Mouse (Mus musculus) cerebellum, postnatal 36 days (tissue): ENCODE results near the gene Itgb2l.
"Not testable (repeated sequence)": the region's sequence is repeated elsewhere in the genome, so short reads cannot be mapped to it uniquely, and the experiment has no call there.

Experiments
- DNase-seq, 2 experiments: peaks; one replicate each; pipeline ENCODE4 v3.0.0; 2021 to 2022; ENCODE audit warnings: mixed read lengths in 2 of 2

The Itgb2l gene

DNA sequence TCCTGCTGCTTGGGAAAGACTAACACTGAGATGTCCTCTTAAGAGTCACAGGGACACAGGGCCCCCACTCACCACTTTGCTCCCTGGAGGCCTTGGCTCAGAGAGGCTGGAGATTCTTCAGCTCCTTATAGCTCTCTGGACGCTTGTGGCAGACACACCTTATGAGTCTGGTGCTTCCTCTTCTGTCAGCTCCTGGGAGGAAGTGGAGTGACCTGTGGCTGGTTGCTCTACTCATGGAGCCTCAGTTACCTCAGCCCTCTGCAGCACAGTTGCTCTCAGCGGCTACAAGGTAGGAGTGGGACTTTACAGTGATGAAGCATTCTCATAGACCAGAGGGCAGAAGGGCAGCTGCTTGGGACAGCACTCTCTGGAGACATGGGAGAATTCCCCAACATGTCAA lies at the start of gene Itgb2l:
Itgb2l (minus strand) TSS at position 152 of the 400 bp plus-strand sequence.
- DNase-seq, result no peak

DNA sequence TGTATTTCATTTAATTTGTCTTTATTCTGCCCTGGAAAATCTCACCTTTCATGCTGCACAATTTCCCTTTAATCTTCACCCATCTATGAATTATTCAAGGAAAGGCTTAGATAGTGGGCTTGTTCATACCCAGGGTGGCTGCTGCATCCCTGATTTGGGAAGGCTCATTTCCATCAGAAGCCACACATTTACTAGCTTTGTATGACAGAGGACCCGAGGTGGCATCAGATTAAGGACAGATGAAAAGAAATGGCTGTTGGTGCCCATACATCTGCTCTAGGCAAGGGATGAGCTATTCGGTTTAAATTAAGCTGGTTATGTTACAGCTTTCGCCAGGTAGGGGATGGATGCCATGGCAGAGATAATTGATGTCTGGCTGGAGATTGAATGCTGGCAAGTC lies 48.1 kb upstream of the Itgb2l start:
- no peak for DNase-seq

DNA sequence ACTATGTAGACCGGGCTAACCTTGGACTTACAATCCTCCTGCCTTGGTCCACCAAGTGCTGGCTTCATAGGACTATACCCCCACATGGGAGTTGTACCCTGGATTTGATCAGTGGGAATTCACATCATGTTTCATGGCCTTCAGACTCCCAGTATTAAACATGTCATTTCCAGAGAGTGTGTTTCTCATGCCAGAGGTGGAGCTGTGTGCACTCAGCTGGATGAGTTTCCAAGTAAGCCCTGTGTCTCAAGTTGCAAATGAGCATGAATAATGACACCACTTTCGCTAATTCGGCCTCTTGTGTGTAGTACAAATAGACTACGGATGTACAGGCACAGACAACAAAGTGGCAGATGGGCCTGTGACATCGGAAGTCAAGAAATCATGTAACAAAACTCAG lies 44.6 kb upstream of the Itgb2l start:
- no peak for DNase-seq

DNA sequence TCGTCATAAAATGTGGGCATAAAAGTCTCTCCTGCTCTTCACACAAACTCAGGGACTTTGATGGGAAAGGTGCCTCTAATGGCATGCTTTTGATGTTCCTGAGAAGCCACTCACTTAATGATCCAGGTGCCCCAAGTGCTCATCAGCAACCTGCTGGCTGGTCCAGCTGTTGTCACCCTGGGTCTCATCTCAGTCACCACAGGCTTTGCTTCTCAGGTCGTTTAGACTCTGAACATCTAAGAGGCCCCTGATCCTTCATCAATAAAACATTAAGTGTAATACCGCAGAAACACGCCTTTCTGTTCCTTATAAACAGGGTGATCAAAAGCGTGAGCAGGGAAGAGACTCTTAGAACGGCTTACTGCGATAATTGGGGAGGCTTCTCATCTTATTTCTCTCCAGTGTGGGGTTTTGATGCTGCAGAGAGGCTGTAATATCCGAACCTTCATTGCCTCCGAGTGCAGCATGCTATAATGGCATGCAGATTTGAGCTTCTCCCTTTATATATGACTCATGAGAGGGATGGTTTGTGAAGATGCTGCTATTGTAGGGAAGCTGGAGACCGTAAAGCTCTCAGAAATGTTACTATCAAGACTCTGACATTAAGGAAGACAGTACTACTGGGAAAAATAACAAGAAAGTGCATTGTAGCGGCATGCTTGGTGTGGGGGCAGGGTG lies 43.7 kb upstream of the Itgb2l start:
- no peak for DNase-seq

DNA sequence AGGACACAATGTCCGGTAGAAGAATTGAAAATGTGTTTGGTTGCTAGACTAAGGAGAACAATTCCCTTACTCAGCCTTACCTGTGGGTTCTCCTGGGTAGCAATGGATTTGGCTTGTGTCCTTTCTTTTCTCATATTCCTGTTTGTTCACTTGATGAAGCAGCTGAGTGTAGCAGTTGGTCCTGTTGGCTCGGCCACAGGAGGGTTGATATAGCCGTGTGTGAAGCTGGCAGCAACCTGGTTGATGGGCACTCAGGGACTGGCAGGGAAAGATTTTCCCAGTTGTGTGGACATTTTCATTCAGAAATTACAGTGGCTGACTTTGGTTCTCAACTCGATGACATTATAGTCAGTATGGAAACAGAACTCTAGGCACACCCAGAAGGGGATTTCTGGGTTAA lies 38.4 kb upstream of the Itgb2l start:
- DNase-seq, result peak; percentile 13 to 19

DNA sequence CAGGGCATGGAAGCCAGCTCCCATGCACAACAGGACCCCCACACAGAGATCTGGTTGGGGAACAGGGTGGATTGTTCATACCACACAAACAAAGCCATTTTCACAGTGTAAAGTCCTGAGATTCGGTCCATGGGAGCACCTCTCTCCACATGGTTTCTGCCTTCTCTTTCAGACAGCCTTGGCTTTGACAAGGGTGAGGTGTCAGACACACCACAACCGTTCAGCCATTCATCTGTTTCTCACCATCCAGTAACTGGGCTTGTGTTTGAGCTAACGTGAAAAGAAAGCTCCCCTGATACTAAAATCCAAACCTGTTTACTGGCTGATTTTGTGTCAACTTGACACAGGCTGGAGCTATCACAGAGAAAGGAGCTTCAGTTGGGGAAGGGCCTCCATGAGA lies 30.8 kb upstream of the Itgb2l start:
- no peak for DNase-seq

DNA sequence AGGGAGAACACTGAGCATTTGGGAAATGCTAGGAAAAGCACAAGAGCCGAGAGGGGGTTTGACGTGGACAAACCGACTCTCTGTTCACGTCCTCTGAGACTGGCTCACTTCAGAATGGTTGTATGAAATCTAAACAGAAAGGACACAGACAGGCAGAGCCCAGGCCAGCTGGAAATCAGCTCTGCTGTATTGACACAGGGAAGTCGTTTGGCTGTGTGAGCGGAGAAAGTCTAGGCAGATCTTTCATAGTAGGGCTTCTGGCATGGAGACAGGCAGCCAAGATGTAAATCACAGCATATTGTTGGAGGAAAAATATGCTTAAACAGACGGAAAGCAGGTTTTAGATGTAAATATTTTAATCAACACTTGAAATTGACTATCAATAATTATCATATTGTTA lies 29.4 kb upstream of the Itgb2l start:
- no peak for DNase-seq

DNA sequence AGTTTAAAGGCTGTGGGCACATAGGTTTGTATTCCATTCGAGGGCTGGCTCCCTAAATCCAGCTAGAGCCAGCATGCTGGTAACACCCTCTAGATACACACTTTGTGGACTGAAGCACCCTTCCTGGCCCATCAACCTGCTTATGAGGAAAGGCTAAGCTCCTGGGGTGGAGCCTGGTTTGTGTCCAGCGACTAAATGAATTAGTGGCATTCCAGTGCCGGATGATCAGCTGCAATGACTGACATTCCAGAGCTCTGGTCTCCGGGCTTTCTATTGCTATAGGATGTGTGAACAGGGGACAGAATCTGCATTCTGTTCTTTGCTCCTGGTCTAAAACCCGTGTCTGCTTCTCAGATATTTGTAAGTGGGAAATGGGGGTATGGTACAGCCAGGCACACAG lies 28.9 kb upstream of the Itgb2l start:
- no peak for DNase-seq

DNA sequence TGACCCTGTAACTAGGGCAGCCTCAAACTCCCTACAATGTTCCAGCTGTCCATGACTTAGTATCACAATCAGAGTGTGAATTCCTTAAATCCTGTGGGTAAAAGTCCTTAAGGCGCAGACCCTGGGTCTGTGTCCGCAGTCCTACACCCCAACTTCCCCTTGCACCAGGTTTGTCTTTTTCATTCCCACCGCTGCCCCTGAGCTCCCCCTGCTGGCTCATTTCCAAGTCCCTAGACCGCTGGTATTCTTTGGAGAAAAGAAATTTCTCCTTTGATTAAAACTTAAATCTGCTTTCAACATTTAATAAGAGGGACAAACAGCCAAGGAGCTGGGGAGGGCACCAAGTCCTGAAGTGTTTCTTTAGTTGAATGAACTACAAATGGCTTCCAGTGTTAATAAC lies 26.2 kb upstream of the Itgb2l start:
- no peak for DNase-seq

DNA sequence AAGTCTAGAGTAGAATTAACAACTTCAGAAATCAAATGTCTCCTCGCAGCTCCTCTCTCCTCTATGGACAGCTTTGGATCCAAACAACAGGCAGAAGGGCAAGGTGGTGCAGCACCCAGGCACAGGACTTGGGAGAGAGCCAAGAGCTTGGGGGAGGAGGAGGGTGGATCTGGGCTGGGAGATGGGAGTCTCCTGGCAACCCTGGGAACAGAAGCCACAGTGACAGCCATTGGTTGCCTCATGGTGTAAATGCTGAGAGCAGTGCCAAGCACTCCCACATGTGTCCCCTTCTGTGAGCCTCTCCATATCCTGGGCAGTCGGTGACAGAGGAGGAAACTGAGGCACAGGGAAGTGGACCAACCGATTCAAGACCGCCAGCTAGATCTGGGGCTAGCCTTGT lies 25.3 kb upstream of the Itgb2l start:
- peak; percentile 13 to 20 for DNase-seq

DNA sequence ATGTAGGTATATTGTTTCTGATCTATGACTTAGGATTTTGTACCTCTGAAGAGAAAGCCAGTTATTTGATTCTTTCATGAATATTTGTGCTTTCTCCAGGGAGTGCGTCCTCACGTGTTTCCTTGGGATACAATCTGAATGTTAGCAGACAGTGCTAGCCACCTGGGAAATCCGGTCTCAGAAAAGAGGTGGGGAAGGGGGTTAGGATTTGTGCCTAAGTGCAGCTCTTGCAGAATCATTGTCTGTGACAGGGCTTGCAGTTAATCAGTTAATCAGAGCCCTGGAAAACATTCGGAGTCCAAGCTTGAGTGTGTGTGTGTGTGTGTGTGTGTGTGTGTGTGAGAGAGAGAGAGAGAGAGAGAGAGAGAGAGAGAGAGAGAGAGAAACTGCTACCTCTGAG lies 24.6 kb upstream of the Itgb2l start:
- DNase-seq, result no peak

DNA sequence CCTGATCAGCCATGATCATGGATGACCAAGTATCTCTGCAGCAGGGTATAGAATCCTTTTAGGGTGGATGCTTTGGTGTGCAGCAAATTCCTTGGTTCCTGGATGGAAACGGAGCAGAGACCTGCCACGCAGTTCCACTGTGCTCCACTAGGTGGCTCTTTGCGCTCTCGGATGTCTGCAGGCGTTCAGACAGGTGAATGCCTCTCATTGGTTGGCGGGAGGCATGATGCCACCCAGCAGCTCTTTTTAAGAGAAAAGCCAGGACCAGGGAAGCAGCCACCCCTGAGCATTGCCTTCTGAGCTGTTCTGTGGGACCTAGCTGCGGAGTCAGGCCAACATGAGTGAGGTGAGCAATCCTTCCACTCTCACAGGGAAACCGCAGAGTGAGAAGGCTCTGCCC lies 24.0 kb upstream of the Itgb2l start, which contains the start of gene Pcp4:
Pcp4 (plus strand) TSS at position 162 of the 400 bp plus-strand sequence.
- DNase-seq, result peak; percentile 89 to 92

DNA sequence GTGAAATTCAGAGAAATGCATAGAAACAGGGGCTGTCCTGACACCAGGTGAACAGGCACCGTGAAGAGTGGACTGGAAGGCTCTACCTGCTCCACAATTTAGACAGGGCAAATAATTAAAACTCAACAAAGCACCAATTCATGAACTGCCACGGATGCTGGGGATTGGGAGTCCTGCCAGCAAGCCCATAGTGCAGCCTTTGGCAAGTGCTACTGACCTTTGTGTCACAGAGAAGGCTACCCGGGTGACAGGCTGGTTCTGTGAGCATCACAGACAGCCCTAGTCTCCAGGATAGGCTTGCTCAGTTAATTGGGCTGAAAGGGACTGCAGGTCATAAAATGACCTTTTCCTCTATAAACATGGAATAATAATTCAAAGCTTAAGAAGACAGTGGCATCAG lies 17.4 kb upstream of the Itgb2l start:
- peak in 1 of 2 experiments; percentile 14 for DNase-seq

DNA sequence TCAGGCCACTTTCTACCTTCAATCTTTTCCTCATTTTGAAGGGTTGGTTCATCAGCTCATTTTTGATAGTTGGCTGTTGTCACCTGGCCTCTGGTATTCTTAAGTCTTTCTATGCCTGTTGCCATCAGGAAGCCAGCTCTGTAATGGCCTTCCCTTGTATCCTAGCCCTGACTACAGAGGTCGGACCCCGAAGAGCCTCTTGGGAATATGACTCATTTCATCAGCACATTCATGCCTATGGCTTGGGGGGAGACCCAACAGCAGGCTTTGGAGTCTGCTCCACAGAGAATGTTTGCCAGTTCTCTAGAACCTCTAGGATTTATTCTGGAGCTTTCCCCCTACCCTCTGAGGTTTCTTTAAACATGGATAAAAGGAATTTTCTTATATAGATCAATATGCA lies 15.9 kb upstream of the Itgb2l start:
- DNase-seq, result no peak

DNA sequence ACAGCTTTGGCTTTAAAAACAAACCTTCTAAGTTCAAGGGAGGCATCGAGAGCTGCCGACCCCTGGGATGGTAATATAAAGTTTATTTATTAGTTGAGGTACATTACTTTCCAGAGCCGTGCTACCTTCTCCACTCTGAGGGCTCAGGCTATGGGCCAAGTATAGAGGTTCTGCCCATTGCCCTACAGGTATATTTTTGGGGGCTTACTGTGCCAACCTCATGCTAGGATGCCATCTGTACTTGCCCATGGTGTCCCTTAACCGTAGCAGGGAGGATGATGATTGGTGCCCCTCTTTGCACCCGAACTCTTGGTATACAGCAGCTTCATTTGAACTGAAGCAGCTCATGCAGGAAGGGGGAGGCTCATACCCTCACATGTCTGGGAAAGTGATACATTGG lies 14.2 kb upstream of the Itgb2l start:
- peak in 1 of 2 experiments; percentile 10 for DNase-seq

DNA sequence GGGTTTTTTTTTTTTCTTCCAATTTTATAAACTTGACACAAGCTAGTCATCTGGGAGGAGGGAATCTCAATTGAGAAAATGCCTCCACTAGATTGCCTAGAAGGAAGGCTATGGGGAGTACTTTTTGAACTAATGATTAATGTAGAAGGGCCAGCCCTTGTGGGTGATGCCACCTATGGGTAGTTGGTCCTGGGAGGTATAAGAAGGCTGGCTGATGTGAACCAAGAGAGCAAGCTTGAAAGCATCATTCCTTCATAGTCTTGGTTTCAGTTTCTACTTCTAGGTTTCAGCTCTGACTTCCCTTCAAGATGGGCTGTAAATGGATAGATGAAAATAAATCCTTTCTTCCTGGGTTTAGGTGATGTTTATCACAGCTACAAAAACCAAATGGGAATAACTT lies 10.7 kb upstream of the Itgb2l start:
- DNase-seq, result no peak

DNA sequence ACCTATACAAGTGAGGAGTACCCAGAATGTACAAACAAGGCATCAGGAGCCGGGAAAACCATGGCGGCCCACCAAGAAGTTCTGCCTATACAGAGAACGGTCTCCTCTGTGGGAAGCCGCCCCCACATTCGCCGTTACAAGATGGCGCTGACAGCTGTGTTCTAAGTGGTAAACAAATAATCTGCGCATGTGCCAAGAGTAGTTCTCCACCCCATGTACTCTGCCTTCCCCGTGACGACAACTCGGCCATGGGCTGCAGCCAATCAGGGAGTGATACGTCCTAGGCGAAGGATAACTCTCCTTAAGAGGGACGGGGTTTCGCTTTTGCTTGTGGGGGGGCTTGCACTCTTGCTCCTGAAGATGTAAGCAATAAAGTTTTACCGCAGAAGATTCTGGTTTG lies 7.5 kb upstream of the Itgb2l start:
- not testable (repeated sequence) for DNase-seq

DNA sequence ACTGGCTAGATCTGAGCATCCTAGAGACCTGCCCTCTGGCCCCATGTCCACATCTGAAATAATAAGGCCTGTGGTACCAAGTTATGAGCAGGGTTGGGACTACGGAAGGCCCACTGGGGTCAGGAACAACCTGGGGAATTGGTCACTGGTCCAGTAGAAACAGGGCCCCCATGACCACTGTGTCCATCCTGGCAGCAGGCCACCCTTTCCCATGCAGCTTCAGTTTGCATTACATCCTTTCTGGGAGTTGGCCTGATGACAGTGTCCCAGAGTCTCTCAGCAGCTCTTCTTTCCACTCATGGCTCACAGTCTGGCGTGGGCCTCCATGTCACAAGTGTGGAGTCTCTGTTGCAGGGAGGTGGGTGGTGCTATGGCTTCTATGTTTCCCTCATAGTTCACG lies 1.6 kb downstream of the Itgb2l start:
- DNase-seq, result no peak

DNA sequence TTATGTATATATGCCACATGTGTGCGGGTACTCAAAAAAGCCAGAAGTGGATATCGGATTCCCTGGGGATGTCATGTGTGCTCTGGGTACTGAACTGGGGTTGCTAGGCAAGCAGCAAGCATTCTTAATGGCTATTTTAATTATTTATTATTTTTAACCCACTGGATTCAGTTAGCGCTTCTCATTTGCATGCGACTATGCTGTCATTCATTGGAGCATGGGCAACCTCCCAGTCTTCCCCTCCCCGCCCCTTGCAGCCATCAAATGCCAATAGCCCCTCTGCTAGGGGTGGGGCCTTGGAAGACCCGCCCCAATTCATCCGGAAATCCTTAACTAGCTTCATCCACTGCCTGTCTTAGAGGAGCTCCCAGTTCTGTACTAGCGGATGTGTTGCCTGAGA lies 2.5 kb downstream of the Itgb2l start:
- DNase-seq, result no peak

DNA sequence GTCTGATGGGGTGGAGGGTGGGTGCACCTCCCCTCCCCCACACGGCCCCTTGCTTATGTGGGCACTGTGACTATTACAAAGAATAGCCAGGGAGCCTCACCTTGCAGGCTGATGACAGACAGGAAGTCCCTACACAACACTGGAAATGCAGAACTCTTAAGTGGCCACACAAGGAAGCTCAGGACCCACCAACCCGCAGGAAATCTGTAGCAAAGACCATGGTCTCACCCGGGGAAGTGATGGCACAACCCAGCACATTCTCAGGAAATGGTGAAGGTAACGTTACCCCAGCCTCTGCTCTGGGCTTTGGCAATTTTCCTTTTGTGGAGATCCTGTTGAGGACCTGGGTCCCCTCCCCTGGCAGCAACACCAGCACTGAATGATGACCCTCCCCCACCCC lies 3.7 kb downstream of the Itgb2l start:
- no peak for DNase-seq

DNA sequence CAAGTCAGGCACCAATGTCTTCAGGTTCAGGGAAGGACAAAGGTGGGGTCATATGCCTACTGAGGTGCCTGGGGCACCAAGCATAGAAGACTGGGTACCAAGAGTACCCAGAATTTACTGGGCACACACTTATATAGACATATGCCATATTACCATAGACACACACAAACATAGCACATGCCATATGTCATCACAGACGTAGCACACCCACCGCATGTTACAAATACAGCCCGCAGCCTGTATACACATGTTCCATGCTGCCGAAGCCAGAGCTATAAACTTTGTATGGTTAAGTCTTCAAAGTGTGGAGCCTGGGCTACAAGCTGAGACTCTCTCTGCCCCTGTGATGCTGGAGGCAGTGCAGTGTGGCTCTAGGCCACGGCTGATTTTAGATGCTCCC lies 4.5 kb downstream of the Itgb2l start:
- no peak for DNase-seq

DNA sequence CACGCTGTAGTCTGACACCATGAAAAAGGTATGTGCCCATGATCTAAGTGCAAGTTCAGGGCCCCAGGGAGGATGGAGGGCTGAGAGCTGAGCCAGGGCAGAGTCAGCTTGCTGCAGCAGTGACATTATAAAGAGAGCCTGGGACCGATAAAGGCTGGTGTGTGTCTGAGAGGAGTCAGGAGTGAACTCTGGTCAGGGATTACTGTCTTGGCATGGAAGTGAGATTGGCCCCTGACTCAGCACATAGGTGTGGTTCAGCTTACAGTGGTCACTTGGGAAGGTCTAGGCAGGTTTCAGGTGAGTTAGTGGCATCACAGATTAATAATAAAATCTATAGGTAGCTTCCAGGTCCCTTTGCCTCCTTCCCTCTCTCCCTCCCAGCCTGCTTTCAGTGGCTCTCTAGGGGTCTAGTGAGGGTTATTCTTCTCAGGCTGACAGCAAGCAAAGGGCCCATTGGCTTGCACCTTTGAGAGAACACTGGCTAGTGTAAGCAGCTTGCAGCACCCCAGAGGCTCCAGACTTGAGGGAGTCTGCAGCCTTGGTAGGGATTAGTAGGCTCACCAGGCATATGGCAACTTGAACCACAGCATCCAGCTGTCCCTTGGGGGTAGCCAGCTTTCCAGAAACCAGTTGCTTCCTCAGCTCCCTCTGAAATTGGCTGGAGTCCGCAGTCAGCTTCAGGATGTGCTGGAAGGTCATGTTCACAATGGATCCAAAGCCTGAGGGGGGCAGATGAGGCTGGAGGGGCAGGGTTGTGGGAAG lies 9.2 kb downstream of the Itgb2l start:
- DNase-seq, result no peak

DNA sequence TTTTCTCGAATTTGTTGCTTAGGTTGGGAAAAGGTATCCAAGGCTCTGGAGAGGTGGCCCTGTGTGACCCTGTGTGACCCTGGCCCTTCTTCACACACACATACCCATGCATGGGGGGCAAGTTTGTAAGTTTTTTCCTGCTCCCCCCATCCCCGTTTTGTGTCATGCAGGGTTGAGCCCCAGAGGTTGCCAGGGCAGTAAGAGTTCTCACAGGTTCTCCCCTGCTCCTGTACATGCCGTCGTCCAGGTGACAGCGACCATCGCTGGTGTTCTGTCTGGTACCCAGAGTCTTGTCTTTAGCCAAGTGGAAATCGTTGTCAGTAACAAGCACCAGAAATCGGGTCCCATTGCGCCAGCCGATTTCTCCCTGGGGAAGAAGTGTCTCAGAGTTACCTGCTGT lies 10.2 kb downstream of the Itgb2l start:
- no peak for DNase-seq

DNA sequence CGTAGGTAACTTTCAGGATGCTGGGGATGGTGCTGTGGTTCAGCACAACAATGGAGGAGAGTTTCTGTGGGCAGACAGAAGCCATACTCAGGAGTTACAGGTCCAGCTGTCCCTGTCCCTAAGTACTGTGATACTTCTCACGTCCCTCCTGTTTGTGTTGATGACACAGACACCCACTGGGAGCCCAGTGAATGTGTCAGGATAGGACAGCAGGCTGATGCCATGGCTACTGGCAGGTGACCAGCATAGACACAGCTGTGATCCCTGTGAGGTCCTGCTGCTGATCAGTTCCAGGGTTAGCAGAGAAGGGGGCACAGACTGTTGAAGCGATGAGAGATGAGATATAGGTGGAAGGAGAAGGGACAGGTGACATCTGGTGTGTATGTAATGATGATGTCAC lies 14.4 kb downstream of the Itgb2l start:
- no peak for DNase-seq

DNA sequence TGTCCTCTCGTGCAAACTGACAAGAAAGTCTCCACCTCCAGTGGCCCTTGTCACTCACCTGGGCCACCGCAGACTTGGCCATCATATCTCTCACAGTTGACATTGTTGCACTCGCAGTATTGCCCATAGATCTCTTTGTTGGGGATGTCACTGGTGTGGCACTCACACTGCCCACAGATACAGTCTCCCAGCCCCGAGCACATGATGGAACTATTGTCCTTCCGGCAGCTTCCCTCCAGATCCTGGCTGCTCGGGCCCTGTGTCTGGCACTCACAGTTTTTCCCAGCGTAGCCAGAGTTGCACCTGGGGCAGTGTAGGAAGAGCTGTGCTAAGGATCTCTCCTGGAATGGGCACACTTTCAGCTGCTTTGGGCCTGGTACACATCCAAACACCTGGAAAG lies 16.7 kb downstream of the Itgb2l start:
- no peak for DNase-seq
